Mouse (Mus musculus): Measurements from ENCODE around the gene Mfsd14b.

Gene Mfsd14b

DNA sequence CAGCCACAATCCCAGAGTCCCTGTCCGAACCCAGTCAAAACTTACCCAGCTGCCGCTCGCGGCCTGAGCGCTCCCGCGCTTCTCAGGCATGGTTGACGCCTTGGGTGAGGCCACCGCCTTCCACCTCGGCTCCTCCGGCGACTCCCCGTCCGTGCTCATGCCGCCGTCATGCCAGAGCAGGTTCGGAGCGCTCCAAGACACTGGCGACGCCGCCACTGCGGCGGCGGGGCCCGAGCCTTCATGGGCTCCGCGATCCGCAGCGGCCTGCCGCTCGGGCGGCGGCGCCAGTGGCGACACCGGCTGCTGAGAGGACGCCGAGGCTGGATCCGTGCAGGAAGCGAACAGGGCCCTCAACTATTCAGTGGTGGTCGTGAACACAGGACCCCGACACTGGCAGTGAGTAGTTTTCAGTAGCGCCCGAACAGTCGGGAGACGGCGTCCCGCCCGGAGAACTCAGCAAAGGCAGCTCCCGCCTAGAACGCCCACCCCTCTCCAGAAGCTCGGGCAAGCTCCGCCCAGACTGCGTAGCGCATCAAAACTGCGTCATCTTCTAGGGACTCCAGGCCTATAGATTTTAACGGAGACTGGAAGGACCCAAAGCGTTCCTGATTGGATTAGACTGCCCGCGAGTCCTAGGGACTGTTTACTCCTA, at the start of gene Mfsd14b:
Gene Mfsd14b (minus strand): TSS at position 517 of the 652 bp plus-strand sequence.
- peak; percentile 93 for DNase-seq

DNA sequence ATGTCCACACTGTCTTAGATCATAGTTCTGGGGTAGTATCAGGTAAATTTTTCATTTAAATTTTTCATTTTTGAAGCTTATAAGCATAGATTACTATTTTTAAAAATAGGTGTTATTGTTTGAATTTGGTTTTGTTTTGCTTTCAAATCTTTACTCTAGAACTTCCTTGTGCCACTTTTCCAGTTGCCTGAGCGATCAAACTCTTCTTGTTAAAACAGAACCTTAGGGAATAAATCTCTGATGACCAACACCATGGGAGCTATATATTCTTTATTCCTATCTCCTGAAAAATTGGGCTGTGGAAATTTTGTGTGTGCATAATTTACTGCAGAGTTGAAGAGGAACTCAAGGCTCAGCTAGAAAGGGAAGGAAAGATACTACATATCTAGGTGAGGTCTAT, 37.2 kb upstream of the Mfsd14b start, which contains the start of gene Olfr466:
Gene Olfr466 (plus strand): TSS at position 301 of the 400 bp plus-strand sequence.
- DNase-seq: no peak

- DNase-seq: no peak
These were observed 25.0 kb upstream of the Mfsd14b start, which contains the start of gene Olfr465-ps1 for GRCm38 (mm10) chr13:65137789-65138188. Olfr465-ps1 (plus strand) TSS chr13:65138089.

DNA sequence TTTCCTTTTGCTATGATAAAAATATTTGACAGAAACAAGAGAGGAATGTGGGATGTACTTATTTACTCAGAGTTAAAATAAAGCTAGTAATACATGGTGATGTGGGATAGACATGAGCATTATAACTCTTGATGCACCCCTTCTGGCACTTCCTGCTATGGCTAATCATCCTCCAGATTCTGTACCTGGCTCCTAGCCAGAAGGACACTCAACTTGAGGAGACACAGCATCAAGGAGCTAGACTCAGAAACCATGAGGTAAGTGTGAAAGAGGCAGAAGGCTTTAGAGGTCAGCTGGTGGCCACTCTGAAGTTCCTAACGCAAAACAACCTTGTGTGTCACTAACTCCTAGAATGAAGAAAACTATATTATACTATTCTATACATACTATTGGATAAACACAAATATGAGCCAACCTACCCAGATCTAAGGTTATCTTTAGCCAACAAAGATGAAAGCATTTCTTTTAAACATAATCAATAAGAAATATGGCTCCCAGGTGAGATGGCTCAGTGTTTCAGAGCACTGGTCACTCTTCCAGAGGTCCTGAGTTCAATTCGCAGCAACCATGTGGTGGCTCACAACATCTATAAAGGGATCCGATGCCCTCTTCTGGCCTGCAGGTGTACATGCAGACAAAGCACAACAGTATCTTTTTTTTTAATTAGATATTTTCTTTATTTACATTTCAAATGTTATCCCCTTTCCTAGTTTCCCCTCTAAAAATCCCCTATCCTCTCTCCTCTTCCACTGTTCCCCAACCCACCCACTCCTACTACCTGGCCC, 14.5 kb upstream of the Mfsd14b start:
- DNase-seq: no peak

DNA sequence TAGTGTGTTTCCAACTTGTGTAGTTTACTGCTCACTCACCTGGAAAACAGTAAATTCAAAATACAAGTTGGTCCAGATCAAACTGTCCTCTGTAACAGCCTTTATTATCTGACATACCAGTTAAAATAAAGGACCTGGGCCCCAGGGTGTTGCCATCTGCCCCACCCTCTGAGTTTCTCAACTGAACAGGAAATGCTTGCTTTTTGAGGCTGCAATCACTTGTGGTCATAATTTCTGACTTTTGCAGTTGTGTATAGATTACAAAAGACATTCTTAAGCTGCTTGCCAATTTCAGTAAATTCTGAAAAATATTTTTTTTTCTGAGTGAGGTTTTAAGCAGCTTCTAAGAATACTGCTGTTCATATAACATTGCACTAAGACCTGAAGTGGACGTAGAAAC, 9.3 kb upstream of the Mfsd14b start:
- no peak for DNase-seq

DNA sequence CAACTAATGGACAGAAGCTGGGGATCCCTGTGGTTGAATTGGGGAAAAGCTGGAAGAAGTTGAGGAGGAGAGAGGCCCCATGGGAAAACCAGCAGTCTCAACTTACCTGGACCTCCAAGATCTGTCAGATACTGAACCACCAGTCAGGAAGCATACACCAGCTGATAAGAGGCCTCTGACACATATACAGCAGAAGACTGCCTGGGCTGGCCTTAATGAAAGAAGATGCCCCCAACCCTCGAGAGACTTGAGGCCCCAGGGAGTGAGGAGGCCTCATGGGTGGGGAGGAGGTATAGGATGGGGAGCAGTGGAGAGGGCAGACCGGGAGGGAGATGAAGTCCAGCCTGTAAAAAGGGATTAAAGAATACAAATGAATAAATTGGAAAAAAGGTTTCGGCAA, 8.2 kb upstream of the Mfsd14b start:
- no peak for DNase-seq

DNA sequence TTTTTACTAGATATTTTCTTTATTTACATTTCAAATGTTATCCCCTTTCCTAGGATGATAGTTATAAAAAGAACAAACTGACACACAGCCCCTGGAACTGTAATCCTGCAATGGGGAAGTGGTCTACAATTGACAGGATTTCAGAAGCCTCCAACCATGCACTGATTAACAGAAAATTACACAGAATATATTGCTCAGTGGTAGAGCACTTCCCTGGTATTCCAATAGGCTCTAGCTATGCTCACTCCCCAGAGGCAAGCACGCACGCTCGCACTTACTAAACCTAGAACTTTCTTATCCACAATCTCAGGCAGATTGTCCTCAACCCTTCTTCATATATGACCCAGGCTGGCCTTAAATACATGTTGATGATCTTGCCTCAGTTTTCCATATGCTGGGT, 464 bp upstream of the Mfsd14b start:
- DNase-seq: no peak

- peak; percentile 27 for DNase-seq
These were observed 814 bp downstream of the Mfsd14b start for GRCm38 (mm10) chr13:65111961-65112360.

- DNase-seq: no peak
These were observed 11.5 kb downstream of the Mfsd14b start for GRCm38 (mm10) chr13:65101232-65101631.

DNA sequence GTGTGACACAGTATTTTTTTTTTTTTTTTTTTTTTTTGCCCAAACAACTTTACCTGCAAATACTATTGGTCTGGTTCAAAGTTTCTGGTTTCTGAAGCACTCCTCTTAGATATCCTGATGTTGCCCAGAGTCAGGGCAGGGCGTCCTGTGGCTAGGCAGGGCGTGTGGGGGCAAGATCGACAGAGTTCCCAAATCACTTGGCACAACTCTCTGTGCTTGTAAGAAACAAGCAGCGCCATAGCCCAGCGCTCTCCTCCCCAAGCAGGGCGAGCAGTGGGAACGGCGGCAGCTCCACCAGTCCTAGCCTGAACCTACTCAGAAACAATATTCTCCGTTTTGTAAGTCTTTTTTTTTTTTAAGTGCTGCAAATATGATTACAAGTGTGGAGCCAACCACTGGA, 12.1 kb downstream of the Mfsd14b start:
- no peak for DNase-seq

GRCm38 (mm10) chr13:65097018-65097417, 15.8 kb downstream of the Mfsd14b start:
- no peak for DNase-seq

- DNase-seq: no peak
These were observed 16.9 kb downstream of the Mfsd14b start for GRCm38 (mm10) chr13:65095923-65096322.

DNA sequence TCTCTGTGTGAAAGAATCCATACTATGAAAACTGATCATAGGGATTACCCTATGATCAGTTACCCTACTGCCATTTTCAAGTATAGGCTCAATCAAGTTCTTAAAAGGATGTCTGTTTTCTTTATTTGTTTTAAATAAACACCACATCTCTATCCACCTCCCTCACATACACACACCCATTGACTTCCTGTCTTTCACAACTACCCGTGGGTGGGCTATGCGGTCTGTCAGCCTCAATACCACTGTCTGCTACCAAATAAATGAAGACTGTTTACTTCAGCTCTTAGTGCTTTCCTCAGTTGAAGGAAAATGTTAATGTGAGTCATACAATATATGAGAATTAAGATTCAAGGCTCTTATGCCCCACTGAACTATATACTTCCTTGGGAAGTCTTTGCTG, 42.8 kb downstream of the Mfsd14b start:
- DNase-seq: no peak

DNA sequence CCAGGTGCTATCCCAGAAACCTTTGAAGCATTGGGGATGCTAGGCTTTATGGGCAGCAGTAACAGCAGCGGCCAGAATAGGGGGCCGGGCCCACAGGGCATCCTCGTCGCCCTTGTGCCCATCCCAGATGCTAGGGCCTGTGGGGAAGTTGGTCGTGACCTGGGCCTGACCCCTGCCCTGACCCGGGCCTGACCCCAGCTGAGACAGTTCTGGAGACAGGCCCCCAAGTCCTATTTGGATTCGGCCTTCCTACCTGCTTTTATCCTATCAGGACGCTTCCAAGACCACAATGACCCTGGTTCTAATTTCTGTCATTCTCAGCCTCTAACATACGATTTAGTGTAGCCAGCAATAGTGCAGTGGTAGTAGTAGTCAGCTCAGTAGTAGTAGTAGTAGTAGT, 60.1 kb downstream of the Mfsd14b start, which contains the start of gene Prss47:
Gene Prss47 (minus strand): TSS at position 101 of the 400 bp plus-strand sequence.
- DNase-seq: no peak

DNA sequence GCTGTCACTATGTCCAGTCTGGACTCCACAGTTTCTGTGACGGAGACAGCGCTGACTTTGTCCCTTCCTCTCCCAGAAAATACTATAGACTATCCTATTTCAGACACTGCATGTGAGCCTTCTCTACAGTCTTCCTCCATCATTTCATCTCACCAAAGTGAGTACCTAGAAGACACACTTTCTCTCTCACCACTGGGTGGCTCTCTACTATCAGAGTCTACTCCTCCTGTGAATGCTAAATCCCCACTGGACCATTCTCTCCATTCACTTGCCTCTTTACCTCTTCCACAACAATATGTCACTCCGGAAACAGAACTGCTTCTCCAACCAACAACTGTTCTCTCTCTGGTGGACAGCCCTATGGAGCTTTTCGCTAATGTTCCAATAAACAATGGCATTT, 77.7 kb downstream of the Mfsd14b start:
- peak; percentile 4 for DNase-seq

- DNase-seq: no peak
These were observed 80.0 kb downstream of the Mfsd14b start, which contains the start of gene Spata31d1c for GRCm38 (mm10) chr13:65032758-65033157. Spata31d1c (plus strand) TSS chr13:65033058.

All from kidney, postnatal 14 days (tissue).